Mouse (Mus musculus) urinary bladder, postnatal 10 days (tissue): ENCODE measurements at regions not wholly inside any gene's neighbourhood (a gene's known extent, or its start where the extent isn't known, plus 50 kb on each side); places are given as distances from the start of the nearest gene placed in this dataset.

Experiments used
- DNase-seq: peaks from one replicate; pipeline ENCODE4 v3.0.0; 2022; ENCODE audit warnings: low spot score

DNA sequence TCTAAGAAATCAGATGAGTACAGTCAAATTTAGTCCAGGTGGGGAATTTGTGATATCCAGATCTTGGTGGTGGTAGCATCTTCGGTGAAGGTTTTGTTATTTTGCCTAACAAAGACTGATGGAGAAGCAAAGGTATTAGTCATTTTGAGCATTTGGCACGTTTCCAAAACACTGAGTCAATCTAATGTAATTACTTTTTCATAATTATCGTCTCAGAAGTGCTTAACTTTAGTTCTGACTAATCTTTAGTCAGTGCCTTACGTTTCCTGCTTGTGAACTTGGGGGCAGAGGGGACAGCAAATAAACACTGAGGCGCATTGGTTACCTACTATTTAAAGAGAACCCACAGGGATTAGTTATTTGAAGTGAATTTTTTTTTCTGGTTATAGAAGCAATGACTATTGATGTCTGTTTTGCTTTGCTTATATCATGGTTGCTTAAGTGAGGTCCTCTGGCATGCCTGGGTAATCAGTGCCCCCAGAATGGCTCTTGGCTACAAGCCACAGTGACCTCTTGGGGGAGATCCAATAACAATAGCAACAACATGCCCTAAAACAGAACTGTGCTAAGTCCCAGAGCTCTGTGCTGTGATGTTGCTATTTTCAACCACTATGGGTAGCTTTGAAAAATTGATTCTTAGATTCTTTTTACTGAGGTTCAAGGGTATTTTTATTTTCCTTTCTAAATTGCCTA, 275.1 kb downstream of the Gpat3 start:
- DNase-seq = no peak

DNA sequence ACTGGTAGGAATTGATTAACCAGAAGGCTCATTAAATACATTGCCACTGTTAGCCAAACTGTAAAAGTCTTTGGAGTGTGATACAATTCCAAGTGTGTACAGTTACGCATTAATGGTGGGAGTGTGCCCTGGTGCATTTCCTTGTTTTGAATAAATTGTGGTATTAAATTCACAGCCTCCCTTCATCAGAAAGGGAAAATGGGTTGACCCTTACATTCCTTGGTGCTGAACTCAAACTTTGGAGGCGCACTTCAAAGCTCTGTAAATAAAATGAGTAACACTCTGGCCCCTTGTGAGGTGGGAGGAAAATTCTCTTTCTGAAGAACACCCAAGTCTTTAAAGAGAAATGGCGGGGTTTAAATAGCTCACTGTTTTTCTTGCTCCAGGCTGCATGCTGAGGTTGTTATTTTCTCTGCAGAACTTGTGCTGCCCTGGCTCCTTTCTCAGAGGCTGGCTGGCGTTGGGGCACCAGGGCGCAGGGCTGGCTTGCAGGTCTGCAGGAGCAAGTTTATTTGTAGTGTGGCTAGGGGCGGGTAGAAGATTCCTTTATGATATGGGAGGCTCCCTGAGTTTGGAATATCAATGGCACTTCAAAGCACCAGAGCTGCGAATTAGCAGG, 266.7 kb downstream of the Gpat3 start:
- no peak for DNase-seq

DNA sequence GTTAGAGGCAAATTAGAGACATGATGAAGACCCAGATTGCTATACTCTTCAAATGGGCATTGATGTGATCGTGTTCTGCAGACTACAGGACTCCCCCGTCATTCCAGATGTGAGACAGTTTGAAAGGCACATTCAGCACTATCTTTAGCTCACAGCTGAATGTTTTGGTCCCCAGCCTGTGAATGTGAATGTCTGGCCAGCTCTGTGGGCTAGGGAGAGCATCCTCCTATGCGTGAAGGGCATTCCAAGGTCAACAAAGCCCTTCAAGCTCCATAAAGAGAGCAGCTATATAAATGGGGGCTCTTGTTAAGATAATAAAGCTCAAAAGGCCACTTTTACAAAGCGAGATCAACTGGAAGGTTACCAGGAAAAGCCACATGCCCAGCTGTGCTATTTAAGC, 266.1 kb downstream of the Gpat3 start:
- DNase-seq = no peak

DNA sequence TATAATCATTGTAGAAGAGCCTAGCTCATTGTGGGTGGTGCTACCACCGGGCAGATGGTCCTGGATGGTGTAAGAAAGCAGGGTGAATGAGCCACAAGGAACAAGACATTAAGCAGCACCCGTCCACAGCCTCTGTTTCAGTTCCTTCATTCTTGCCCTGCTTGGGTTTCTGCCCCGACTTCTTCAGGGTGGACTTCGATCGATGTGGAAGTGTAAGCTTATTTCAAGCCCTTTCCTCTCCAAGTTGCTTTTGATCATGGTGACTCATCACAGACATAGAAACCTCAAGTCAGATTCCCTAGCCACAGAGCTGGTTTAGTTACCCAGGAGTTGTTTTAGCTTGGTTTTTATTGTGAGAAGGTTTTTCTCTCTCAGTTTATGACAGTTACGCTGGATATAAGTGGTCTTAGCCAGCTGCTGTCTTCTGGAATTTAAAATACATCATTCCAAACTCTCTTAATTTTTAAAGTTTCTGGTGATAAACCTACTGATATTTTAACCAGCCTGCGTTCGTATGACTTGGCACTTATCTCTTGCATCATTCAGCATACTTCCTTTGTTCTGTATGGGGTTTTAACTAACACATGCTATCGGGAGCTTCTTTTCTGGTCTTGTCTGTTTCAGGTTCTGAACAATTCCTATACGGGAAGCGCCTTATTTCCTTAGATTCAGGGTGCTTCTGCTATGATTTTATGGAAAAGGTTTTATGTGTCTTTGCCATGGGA, 255.6 kb downstream of the Gpat3 start:
- no peak for DNase-seq

DNA sequence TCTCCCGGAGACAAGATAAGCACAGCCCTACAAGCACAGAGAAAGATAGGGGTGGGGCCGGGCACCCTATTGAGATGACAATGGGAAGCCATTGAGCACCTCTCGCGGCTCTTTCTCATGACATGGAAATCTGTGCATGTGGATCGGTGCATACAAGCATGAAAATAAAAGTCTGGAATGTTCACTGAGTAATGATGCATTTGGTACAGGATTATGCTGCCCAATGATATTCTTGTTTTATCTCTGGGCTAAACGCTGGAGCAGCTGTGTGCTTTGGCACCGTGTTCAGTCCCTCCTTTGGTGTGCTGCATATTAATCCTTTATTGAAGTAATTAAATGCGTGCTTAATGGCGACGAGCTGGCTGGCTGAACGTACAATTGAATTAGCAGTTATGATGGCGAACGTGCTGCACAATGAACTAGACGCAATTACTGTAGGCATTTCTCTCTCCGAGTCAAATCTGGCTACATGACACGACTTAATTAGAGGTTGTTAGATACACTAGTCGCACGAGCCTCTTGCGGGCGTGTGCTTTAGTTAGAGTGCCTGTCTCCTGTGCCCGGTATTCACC, 245.6 kb downstream of the Gpat3 start:
- no peak for DNase-seq

DNA sequence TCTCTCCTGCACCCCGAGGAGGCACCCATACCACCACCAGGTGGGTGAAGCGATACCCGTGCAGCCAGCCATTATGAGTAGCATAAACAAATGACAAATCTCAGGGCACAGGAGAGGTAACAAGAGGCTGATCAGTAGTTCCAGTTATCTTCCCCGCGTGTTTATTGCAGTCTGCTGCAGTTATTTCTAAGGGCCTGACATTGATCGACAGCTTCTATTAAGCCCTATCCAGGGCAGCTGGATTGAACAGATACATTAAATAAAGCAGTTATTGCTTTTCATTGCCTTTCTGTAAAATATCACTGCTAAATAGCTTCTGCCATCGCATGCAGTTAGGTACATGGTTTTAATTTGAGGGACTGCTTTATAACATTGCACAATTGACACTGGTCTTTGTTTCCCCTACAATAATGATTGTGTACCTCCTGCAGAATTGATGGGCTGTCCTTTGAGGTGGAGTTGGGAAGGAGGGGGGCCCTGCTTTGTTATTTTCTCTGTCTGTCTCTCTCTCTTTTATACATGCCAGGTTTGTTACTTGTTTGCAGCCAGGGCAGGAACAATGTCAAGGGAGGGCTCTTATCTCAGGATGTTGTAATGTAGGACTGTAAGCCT, 245.0 kb downstream of the Gpat3 start:
- no peak for DNase-seq

DNA sequence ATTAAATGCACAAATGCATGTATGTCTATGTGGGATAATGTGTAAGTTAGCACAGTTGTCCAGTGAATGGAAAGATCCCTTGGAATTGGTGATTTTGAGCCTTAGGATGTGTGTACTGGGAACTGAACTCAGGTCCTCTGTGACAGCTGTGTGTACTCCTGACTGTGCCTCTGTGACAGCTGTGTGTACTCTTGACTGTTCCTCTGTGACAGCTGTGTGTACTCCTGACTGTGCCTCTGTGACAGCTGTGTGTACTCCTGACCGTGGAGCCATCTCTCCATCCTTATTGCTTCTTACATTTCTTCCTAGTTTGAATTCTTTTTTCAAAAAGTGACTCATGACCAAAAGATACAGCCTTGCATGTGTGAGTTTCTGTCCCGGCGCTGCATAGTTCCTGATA, 239.7 kb downstream of the Gpat3 start:
- DNase-seq = no peak

DNA sequence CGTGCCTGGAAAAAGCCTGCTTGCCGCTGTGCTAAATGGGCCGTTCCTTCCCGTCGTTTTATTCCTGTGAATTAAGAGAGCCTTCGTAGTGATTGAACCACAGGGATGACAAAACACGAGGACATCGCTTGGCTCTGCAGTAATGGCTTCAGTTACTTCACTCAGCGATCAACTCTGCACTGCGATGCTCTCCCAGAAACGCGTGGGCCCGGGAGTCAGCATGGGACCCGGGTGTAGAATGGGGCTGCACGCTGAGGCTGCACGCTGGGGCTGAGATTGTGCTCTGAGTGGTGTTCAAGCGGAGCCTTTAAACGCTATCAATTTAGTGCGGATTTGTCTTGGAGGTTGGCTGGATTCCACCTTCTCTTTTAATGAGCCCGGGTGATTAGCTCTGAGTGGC, 237.1 kb downstream of the Gpat3 start:
- DNase-seq = no peak

DNA sequence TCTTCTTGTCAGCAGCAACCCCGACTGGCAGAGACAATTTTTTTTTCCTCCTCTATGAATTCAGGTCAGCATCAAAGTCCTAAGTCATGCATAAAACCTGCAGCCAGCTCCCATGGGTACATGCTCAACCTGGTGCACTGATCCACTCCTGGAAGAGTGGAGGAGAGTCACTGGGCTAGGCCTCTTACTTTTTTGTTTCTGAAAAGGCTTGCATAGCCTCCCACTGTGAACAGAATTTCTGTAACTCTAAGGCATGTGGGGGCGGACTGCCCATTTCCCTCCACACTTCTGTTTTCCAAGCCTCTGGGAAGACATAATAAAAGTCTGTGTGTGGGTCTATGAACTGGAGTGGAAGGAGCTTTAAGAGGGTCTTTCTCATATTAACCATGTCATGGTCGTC, 218.8 kb downstream of the Gpat3 start:
- DNase-seq = no peak

DNA sequence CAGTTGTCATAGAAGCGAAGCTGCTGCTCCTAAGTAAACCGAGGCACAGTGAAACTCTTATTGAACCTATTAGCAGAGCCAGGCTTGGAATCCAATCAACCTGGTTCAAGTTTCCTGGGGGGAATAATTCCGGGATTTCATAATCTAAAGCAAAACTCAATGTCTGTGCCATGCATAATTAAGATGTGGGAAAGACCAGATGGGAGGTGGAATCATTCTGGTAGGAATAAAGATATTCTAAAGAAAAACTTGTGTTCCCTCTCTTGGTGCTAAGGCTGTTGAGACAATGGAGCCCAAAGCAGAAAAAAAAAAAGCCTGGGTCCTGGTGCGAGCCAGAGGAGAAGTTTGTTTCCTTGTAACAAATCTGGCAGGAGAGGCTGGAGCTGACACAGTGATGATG, 217.7 kb downstream of the Gpat3 start:
- no peak for DNase-seq

DNA sequence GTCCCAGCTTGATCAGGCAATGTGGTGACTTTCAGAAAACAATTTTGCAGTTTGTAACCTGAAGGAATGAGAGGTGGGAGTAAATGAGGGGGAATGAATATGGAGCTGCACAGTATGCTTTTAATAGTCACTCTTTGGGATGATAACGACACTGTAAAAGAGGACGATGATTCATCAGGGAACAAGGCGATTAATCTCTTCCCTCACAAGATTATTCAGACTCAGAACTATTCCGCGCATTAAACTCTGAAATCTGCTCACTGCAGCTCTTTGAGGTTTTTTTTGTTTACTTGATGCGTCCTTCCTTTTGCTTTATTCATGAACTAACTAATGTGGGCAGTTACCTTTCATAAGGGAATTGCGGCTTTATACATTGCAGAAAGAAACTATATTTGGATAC, 206.1 kb downstream of the Gpat3 start:
- no peak for DNase-seq

DNA sequence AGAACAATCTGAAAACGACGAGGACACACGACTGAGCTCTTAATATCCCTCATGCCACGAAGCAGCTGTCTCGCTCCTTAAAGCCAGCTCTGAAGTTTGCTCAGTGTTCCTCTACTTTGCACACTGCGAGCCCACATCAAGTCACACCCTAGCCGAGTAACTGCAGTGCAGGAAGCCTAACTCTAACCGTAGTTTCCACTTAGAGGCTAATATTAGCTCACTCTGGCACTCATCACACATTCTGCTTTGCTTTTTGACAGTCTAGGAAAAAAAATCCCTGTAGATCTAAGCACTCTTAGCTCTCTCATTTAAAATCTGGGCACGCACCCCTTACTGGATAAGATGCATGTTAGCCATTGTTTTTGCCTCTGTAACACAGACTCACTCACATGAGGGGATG, 195.0 kb downstream of the Gpat3 start:
- DNase-seq = no peak

DNA sequence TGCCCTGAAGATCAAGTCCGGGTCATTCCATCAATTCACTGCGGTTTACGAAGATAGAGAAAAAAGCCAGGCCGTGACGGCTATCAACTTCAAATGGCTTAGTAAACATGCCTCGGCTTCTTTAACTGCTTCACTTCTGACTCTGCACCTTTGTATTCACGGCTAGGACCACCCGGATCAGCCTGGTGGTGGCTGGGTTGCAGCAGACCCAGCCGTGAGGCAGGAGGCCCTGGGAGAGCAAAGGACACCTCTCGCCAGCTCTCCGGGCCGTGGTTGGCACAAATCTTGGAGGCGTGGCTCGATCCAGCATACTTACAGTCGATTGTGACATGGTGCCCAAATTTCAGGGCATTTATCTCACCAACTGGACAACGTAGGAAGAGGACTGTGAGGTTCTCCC, 187.5 kb downstream of the Gpat3 start:
- no peak for DNase-seq

DNA sequence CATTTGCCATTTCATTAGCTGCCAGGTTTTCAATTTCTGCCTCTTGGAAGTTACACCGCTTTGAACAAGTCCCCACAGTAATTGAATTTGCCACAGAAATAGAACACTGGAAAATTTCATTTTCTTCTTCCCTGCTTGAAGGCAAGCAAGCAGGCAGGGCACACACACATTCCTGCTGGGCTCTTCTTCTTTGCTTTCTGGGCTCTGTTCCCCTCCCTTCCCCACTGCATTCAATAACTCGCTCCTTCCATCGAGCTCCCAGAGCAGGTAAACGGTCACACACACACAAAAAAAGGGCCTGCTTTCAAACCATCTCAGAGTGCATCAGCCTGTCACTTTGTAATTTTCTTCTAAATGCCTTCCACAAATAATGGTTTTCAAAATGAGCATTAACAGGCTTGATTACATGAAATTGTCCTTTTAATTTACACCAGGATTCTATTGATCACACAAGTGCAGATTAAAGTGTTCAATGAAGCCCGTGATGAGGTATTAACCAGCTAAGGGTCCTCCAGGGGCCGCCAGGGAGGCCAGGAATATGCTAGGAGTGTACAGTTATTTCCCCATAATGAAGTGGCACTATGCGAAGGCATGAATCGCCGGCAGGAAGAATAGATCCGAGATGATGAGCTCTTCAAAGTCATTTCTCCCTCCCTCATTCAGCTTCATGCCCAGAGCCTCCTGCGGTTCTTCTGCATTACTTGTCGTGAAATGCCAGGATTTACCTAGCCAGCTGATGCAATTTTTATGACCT, 186.8 kb downstream of the Gpat3 start:
- DNase-seq = no peak

DNA sequence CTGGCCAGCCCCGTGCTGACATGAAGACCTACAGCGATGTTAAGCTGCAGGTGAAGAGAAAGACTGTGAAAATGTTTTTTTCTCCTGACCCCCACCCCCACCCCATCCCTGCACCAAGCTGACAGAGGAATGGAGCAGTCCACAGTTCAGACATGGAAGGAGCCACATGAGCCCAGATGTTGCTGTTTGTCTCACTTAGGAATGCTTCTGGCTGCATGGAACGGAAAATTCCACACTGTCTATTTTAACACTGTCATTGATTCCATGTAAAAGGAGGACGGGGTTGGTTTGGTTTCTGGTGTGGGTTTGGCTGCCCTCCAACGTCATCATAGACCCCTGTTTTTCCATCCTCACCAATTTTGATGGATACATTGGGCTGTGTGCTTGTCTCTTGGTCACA, 179.3 kb downstream of the Gpat3 start:
- DNase-seq = no peak

DNA sequence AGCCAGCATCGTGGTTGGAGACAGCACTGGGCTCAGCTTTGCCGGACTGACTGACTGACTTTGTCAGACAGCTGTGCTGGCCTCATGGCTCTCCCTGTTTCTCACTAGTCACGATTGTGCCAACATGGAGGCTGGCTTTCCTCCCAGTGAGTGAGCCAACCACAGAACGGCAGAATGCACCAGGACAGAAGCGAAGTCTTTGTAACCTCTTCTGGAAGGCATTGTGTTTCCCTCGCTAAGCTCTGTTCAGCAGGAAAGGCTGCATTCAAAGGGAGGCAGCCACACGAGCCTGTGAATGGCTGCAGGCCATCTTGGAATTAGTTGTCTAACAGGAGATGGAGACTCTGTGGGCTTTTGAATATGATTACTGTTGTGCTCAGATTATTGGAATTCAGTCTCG, 178.3 kb downstream of the Gpat3 start:
- DNase-seq = no peak

DNA sequence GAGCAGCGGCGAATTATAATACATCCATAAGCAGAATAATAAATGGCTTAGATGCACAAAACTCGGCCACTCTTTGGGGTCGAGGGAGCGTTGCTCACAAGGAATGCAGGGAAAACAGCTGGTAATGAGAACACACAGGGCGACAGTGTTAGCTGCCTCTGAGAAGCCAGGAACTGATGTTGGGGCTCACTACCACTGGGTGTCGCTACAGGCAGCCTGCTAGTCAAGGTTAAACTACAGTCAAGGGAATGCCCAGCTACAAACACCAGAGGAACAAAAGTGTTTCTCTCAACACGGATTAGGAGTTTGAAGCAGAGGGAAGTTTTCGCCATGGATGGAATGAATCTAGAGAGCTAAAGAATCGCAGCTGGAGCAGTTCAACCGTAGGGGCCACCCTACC, 175.3 kb downstream of the Gpat3 start:
- DNase-seq = peak; percentile 12

DNA sequence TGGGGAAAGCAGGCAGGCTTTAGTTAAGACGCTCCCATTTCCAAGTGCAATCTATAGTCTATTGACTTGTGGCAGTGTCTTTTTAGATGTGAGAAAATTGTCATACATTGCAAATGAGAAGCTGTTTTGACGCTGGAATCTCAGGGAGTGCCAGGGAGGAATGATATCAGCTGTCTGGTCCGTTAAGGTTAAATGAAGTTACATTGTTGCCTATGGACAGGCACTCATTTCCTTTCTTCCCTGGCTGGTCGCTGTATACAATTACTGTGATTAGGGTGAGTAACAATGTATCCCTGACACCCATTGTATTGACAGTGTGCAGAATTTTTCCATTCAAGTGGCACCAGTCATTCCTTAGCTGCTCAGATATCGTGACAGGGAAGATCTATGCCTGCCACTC, 168.3 kb downstream of the Gpat3 start:
- no peak for DNase-seq

DNA sequence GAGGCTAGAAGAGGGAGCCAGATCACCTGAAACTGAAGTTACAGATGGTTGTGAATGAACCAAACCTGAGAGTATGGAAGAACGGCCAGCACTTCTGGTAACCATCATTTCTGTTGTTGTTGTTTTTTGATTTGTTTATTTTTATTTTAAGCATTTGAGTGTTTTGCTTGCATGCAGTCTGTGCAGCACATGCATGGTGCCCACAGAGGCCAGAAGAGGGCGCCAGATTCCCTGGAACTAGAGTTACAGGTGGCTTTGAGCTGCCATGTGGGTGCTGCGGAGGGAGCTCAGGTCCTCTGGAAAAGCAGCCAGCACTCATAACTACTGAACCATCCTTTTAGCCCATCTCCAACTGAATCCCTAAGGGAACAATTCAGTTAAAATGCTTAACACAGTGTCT, 159.7 kb downstream of the Gpat3 start:
- no peak for DNase-seq

DNA sequence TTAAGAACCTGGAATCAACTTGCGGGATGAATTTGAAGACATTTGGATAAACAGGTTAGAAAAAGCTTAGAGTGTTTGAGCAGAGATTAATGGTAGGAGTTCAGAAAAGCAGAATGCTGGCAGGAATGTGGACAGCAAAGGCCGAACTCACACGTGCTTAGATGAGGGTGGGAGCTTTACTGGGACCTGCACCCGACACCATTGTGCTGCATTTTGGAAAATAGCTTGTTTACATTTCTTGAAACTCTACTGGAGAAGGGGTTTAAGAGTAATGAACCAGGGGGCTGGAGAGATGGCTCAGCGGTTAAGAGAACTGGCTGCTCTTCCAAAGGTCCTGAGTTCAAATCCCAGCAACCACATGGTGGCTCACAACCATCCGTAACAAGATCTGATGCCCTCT, 154.9 kb downstream of the Gpat3 start:
- DNase-seq = no peak

DNA sequence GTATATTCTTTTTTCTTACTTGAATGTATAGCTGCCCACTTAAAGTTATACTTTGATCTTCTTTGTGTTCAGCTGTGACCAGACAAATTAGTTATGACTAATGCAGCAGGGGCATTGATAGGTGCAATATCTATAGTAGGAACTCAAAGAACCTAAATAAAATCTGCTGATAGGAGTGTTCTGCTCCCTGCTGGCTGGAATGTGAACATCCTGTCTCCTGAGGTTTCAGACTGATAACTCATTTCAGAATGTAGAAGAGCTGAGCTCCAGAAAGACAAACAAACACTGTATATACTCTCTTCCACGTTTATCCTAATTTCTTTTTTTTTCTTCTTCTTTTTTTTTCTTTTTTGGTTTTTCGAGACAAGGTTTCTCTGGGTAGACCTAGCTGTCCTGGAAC, 146.9 kb downstream of the Gpat3 start:
- no peak for DNase-seq

DNA sequence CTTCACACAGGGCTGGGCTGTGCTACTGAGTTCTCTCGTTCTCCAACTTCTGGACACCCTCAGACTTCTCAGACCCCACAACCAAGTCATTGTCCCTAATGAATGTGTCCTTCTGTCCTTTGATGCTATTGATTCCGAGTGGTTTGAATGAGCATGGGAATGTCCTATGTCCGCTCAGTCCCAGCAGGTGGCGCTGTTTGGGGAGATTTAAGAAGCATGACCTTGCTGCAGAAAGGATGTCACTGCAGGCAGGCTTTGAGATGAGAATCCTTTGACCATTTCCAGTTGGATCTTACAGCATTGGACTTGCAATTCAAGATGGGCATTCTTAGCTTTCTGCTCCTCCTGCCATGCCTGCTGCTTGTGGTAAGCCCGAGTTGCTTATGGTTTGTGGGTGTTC, 146.1 kb downstream of the Gpat3 start:
- DNase-seq = no peak
